Mouse (Mus musculus) layer of hippocampus, postnatal 36 days (tissue): Measurements from ENCODE around the gene Lhx1. TPM values are rescaled to one million over a fixed set of nuclear protein-coding genes. Genes with fewer than 3 reads are reported as not detected.

ENCODE experiments used
- DNase-seq, 2 experiments: peaks; one replicate each; pipeline ENCODE4 v3.0.0; 2022
- total RNA-seq, 2 experiments: library from RNA; stranded (reverse); gene quantifications; 2 replicates each; pipeline ENCODE4 v1.2.3; 2021

Lhx1 gene
- total RNA-seq, 2 experiments from 2014 or later: 0.20 to 0.65 TPM

GRCm38 (mm10) chr11:84480451-84480850, 44.9 kb downstream of the Lhx1 start:
- DNase-seq: no peak

- DNase-seq: no peak
Measured at GRCm38 (mm10) chr11:84476641-84477040, 48.7 kb downstream of the Lhx1 start.

GRCm38 (mm10) chr11:84475991-84476390, 49.3 kb downstream of the Lhx1 start:
- no peak for DNase-seq

GRCm38 (mm10) chr11:84473093-84473667, 52.2 kb downstream of the Lhx1 start:
- no peak for DNase-seq

Other genes with a start within 250 kb of the Lhx1 start
- gene Aatf, start 12.0 kb downstream of the Lhx1 start, total RNA-seq: 10 to 100 TPM; 20.4 to 21.6 TPM